Comparison of ENCODE assay signal across 18 mouse cellular contexts in genomic region chr6:120617586-120617985, GRCm38 (mm10). TPM values are rescaled to one million over a fixed set of nuclear protein-coding genes. Genes with fewer than 3 reads are reported as not detected.
DNase-seq lines count a peak whose midpoint lies in the region; ATAC-seq lines count a peak whose summit lies in the region.
"Had no signal": no experiment of that assay in that cellular context is flagged by ENCODE, and none has a peak within 500 bp of the region (broad histone marks: within the 10 kb centered on the region; RNA-seq: fewer than 3 reads in every experiment).

No protein-coding gene starts in this region.

- H3K9ac ChIP-seq in liver, embryonic 12.5 days, result peak overlapping the region; percentile 74
- H3K9ac ChIP-seq: forebrain, embryonic 13.5 days; heart, embryonic 12.5 days; hindbrain, embryonic 14.5 days; intestine, embryonic 15.5 days; limb, embryonic 15.5 days; neural tube, embryonic 13.5 days had no signal

- H3K4me1 ChIP-seq in liver, embryonic 12.5 days, result peaks cover 63% of the 10 kb centered on the region
- H3K4me1 ChIP-seq: forebrain, embryonic 13.5 days; intestine, embryonic 15.5 days; limb, embryonic 15.5 days had no signal

- no peaks in the 10 kb centered on the region for H3K27me3 ChIP-seq in liver, embryonic 12.5 days (replicated peaks)
- H3K27me3 ChIP-seq: forebrain, embryonic 13.5 days; heart, embryonic 12.5 days; intestine, embryonic 15.5 days; limb, embryonic 15.5 days; neural tube, embryonic 13.5 days had no signal

- intact Hi-C loops in gastrocnemius, postnatal 36 days (cut with DNase I), result no loop called here

- no peaks in the 10 kb centered on the region for H3K36me3 ChIP-seq in liver, embryonic 12.5 days
- H3K36me3 ChIP-seq: heart, embryonic 12.5 days; intestine, embryonic 15.5 days; limb, embryonic 15.5 days; neural tube, embryonic 13.5 days had no signal

- 0 out of 2 replicates have a peak overlapping the region, but pooled peaks have one; percentile 70 for H3K4me2 ChIP-seq in liver, embryonic 12.5 days
- H3K4me2 ChIP-seq: forebrain, embryonic 13.5 days; heart, embryonic 12.5 days; hindbrain, embryonic 14.5 days; intestine, embryonic 15.5 days; limb, embryonic 15.5 days; midbrain, embryonic 11.5 days; neural tube, embryonic 13.5 days had no signal

- H3K27ac ChIP-seq in liver, embryonic 12.5 days, result peak overlapping the region; percentile 96
- H3K27ac ChIP-seq: forebrain, embryonic 13.5 days; hindbrain, embryonic 14.5 days; intestine, embryonic 15.5 days; limb, embryonic 15.5 days; neural tube, embryonic 13.5 days had no signal

- WGBS in liver, embryonic 12.5 days (ENCODE audit: insufficient replicate concordance), result 73% methylated on average over 5 of the region's 5 CpGs

- peak; percentile 38 to 70 for DNase-seq in spleen, postnatal 4 days (ENCODE audit: low spot score in 2 of 2)
- DNase-seq in spleen, postnatal 36 days (ENCODE audit: low spot score in 2 of 2), result no peak
- DNase-seq in layer of hippocampus, adult 11-12 months (ENCODE audit: low spot score), result peak; percentile 35
- DNase-seq in gastrocnemius, postnatal 36 days, result no peak
- no peak for DNase-seq in B cell, adult 2 months
- DNase-seq: adrenal gland, postnatal 14 days; cerebellum, adult 9-11 months; lung, postnatal 36 days; right cerebral cortex, postnatal 4 days had no signal

- no peak overlapping the region for H3K4me3 ChIP-seq in liver, embryonic 12.5 days
- H3K4me3 ChIP-seq: forebrain, embryonic 13.5 days; heart, embryonic 12.5 days; intestine, embryonic 15.5 days; limb, embryonic 15.5 days; neural tube, embryonic 13.5 days had no signal

- no peak for ATAC-seq in liver, embryonic 12.5 days
- ATAC-seq in megakaryocyte, adult 5-6 weeks (ENCODE audit: poor library complexity, severe bottlenecking), result no peak
- ATAC-seq: forebrain, embryonic 13.5 days; intestine, embryonic 15.5 days had no signal

- no peaks in the 10 kb centered on the region for H3K9me3 ChIP-seq in liver, embryonic 12.5 days (replicated peaks)
- H3K9me3 ChIP-seq: forebrain, embryonic 13.5 days; heart, embryonic 12.5 days; intestine, embryonic 15.5 days; limb, embryonic 15.5 days; neural tube, embryonic 13.5 days had no signal

RNA-seq across cellular contexts. Expression of gene Cecr2, which starts 48.6 kb away (rescaled TPM):
- polyA plus RNA-seq in liver, embryonic 12.5 days (2016; fragmentation: Nextera tagmentation; extraction: Ambion mirVana), result 8.8 and 10.4 TPM in 2 replicates
- 10 to 100 TPM in 1 of 2 experiments, 1 to 10 TPM in 1; 7.8 to 18.8 TPM for total RNA-seq in gastrocnemius, postnatal 36 days (2021)
- total RNA-seq in megakaryocyte, adult 5-6 weeks (2015), result 0.25 and 0.55 TPM in 2 replicates
- 1.7 and 2.4 TPM in 2 replicates for total RNA-seq in megakaryocyte, adult 5-6 weeks (2017)

Comparison
In these comparisons a context has a peak if more than half of its experiments do, and no peak if none do; other contexts are left out.
1. DNase-seq: peak in spleen, postnatal 4 days (2 of 2) and layer of hippocampus, adult 11-12 months (single experiment); none in spleen, postnatal 36 days (0 of 2), gastrocnemius, postnatal 36 days (0 of 2) and B cell, adult 2 months (0 of 2).